Mouse (Mus musculus) stomach, postnatal 0 days (tissue): ENCODE measurements around the gene Gm39566.

ENCODE experiments used
- CTCF ChIP-seq: IDR thresholded peaks from 2 replicates; pipeline ENCODE4 v1.5.1; 2016; ENCODE audit warnings: antibody characterized with exemption, low read depth, mild to moderate bottlenecking, moderate library complexity
- EP300 ChIP-seq: optimal IDR thresholded peaks from 2 replicates; pipeline ENCODE3; 2016; ENCODE audit warnings: antibody characterized with exemption

GRCm38 (mm10) chr11:69766872-69767624, 48.0 kb downstream of the Gm39566 start:
- no peak for TF ChIP-seq CTCF
- TF ChIP-seq EP300: no peak
